Mouse (Mus musculus): Measurements from ENCODE around the gene Rbm25.

Rbm25 gene

GRCm38 (mm10) chr12:83651414-83651813 is 20.4 kb downstream of the Rbm25 start:
- no peak for DNase-seq

GRCm38 (mm10) chr12:83685466-83685865 is 54.4 kb downstream of the Rbm25 start:
- no peak for DNase-seq

- DNase-seq, result peak; percentile 3
Observed at GRCm38 (mm10) chr12:83686575-83687350, 55.7 kb downstream of the Rbm25 start.

- DNase-seq, result peak; percentile 97
Observed at GRCm38 (mm10) chr12:83687934-83688315, 56.9 kb downstream of the Rbm25 start, which contains the start of gene Psen1. Gene Psen1, plus strand, starts transcription at chr12:83688152.

GRCm38 (mm10) chr12:83688316-83689086 is 57.5 kb downstream of the Rbm25 start:
- DNase-seq, result no peak

- DNase-seq, result no peak
Observed at GRCm38 (mm10) chr12:83689087-83689432, 58.0 kb downstream of the Rbm25 start.

GRCm38 (mm10) chr12:83694011-83694410 is 63.0 kb downstream of the Rbm25 start:
- no peak for DNase-seq

GRCm38 (mm10) chr12:83694669-83695068 is 63.6 kb downstream of the Rbm25 start:
- no peak for DNase-seq

- no peak for DNase-seq
Observed at GRCm38 (mm10) chr12:83698637-83699036, 67.6 kb downstream of the Rbm25 start.

- DNase-seq, result no peak
Observed at GRCm38 (mm10) chr12:83701608-83702007, 70.6 kb downstream of the Rbm25 start.

GRCm38 (mm10) chr12:83702796-83703195 is 71.8 kb downstream of the Rbm25 start:
- DNase-seq, result no peak

- DNase-seq, result no peak
Observed at GRCm38 (mm10) chr12:83706951-83707350, 75.9 kb downstream of the Rbm25 start.

- no peak for DNase-seq
Observed at GRCm38 (mm10) chr12:83708160-83709092, 77.4 kb downstream of the Rbm25 start.

GRCm38 (mm10) chr12:83709934-83710333 is 78.9 kb downstream of the Rbm25 start:
- DNase-seq, result no peak

- DNase-seq, result peak; percentile 62
Observed at GRCm38 (mm10) chr12:83713749-83714148, 82.7 kb downstream of the Rbm25 start.

GRCm38 (mm10) chr12:83716416-83717184 is 85.6 kb downstream of the Rbm25 start:
- no peak for DNase-seq

GRCm38 (mm10) chr12:83719431-83719830 is 88.4 kb downstream of the Rbm25 start:
- DNase-seq, result no peak

GRCm38 (mm10) chr12:83721281-83721680 is 90.2 kb downstream of the Rbm25 start:
- no peak for DNase-seq

GRCm38 (mm10) chr12:83723037-83723436 is 92.0 kb downstream of the Rbm25 start:
- DNase-seq, result no peak

GRCm38 (mm10) chr12:83726510-83727308 is 95.7 kb downstream of the Rbm25 start:
- no peak for DNase-seq

GRCm38 (mm10) chr12:83732225-83732624 is 101.2 kb downstream of the Rbm25 start:
- no peak for DNase-seq
